Mouse (Mus musculus) G1E (cell line): ENCODE measurements around the gene Pla2g2d. TPM values are rescaled to one million over a fixed set of nuclear protein-coding genes. Genes with fewer than 3 reads are reported as not detected.

ENCODE experiments used
- ATAC-seq: 2 replicates; pipeline ENCODE4 v1.8.0; 2016; ENCODE audit warnings: mild to moderate bottlenecking; ENCODE audit not compliant: insufficient number of reproducible peaks, poor library complexity, low FRiP score, severe bottlenecking; ENCODE audit errors: extremely low read depth
- DNase-seq: peaks from one replicate; pipeline ENCODE4 v3.0.0; 2012; ENCODE audit warnings: low spot score
- H3K27me3 ChIP-seq: 2 replicates; pipeline ENCODE4 v1.6.1; 2012; ENCODE audit warnings: mild to moderate bottlenecking, low read length, inconsistent platforms; ENCODE audit not compliant: insufficient read depth
- H3K36me3 ChIP-seq: replicated peaks from 2 replicates; pipeline ENCODE3; 2012; ENCODE audit warnings: mild to moderate bottlenecking, inconsistent platforms
- H3K4me1 ChIP-seq: 2 replicates; pipeline ENCODE4 v1.6.1; 2012; ENCODE audit warnings: low read depth, low read length, inconsistent platforms, mixed read lengths; ENCODE audit not compliant: insufficient read depth
- H3K4me3 ChIP-seq: 2 replicates; pipeline ENCODE4 v1.5.1; 2012; ENCODE audit warnings: low read depth, mild to moderate bottlenecking, inconsistent platforms, low read length, moderate library complexity, mixed read lengths
- H3K9me3 ChIP-seq: replicated peaks from 2 replicates; pipeline ENCODE4 v1.6.1; 2012; ENCODE audit warnings: inconsistent platforms
- CTCF ChIP-seq: IDR thresholded peaks from 2 replicates; pipeline ENCODE4 v1.5.1; 2012; ENCODE audit warnings: low read depth, low read length, inconsistent platforms, mixed read lengths
- GATA1 ChIP-seq: IDR thresholded peaks from 2 replicates; pipeline ENCODE4 v1.6.1; 2012; ENCODE audit warnings: borderline replicate concordance, low read length, inconsistent platforms, mixed read lengths
- GATA2 ChIP-seq: IDR thresholded peaks from 2 replicates; pipeline ENCODE4 v1.6.1; 2012; ENCODE audit warnings: low read depth, low read length, inconsistent platforms, borderline replicate concordance
- POLR2AphosphoS5 ChIP-seq: IDR thresholded peaks from 2 replicates; pipeline ENCODE4 v1.6.1; 2012; ENCODE audit warnings: low read depth, low read length, inconsistent platforms; ENCODE audit not compliant: insufficient replicate concordance
- TAL1 ChIP-seq: conservative IDR thresholded peaks from 2 replicates; pipeline ENCODE4 v1.6.1; 2012; ENCODE audit warnings: low read depth, low read length, inconsistent platforms, mixed read lengths
- polyA plus RNA-seq: library from polyadenylated mRNA; stranded (reverse); fragments of >175 nt; gene quantifications from 2 replicates; pipeline ENCODE4 v1.2.3, GENCODE M21; 2012
- total RNA-seq, 2 experiments: library from RNA; stranded (forward) in 1 of 2; stranded (reverse) in 1 of 2; fragments of 200-1000 nt in 1 of 2; fragments of >200 nt in 1 of 2; fragmentation: Nextera tagmentation in 1 of 2; gene quantifications; 2 replicates each; pipeline ENCODE4 v1.2.3; 2014 to 2017

Gene Pla2g2d
- total RNA-seq (2014; fragmentation: Nextera tagmentation) (not detected in 2 replicates), total RNA-seq (2017) (0.12 TPM in 1 of 2 replicates, not detected in the other), polyA plus RNA-seq (not detected in 2 replicates)

DNA sequence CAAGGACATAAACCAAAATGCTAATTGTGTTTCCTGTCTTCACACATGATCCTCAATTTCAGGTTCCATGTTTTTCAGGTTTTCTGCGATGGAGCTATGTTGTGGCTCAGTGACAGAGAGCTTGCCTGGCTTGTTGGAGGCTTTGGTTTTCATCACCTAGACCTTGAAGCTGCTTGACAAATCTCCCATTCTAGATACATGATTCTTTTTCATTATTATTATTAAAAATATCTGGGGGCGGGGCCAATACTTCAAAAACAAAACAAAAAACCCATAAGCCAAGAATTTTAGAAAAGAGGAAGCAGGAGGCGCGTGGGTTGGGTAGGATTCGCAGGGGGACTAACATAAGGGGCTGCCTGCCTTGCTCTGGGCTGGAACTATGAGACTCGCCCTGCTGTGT is at the start of gene Pla2g2d:
TSS of gene Pla2g2d (plus strand) at position 301 of the 400 bp plus-strand sequence.
- no peaks in the 10 kb centered on the region for H3K27me3 ChIP-seq
- peaks cover 65% of the 10 kb centered on the region for H3K9me3 ChIP-seq
- H3K36me3 ChIP-seq, result no peaks in the 10 kb centered on the region
- no peak for DNase-seq
- H3K4me3 ChIP-seq, result no peak within 1 kb of the TSS
- TF ChIP-seq POLR2AphosphoS5 (no peak), GATA2 (no peak), TAL1 (no peak), GATA1 (no peak), CTCF (no peak)
- ATAC-seq, result no peak
- H3K4me1 ChIP-seq, result no peaks in the 10 kb centered on the region

GRCm38 (mm10) chr4:138725751-138726150 is 49.8 kb upstream of the Pla2g2d start:
- TF ChIP-seq POLR2AphosphoS5, result no peak
- TF ChIP-seq GATA2, result no peak
- no peak for TF ChIP-seq GATA1
- TF ChIP-seq CTCF, result no peak
- no peak for TF ChIP-seq TAL1
- Histone ChIP-seq H3K27me3 (no peaks in the 10 kb centered on the region; the same call in 1 of the 2 replicates), H3K36me3 (no peaks in the 10 kb centered on the region), H3K4me3 (no peak overlapping the region), H3K9me3 (peaks cover 84% of the 10 kb centered on the region), H3K4me1 (no peaks in the 10 kb centered on the region)
- ATAC-seq (no peak), DNase-seq (no peak)

DNA sequence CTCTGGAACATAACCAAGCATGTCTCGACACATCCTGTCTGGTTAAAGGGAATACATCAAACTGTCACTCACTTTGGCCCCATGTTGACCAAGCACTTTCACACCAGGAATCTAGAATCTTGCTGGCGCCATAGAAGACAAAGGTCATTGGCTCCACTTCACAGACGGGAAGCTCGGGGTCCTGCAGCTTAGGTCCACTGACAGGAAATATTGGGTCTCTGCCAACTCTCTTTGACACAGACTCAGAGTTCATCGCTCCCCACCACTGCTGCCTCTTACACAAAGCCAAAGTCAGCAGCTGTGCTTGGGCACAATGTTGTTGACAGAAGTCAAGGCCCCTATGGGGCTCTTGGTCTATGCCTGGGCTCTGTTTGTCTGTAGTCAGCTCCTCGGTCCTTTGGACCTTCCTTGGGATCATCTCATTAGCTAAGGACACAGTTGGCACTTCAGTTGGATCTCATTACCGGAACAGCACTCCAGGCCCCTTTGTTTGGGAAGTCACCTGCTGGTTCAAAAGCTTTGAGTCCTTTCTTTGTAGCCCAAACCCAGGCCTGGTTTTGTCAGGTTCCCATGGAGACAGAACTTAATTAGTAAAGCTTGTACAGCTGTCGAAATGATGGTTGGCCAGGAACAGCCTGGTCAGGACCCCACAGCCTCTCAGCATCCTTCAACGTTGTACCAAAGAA is 46.4 kb upstream of the Pla2g2d start:
- H3K36me3 ChIP-seq, result no peaks in the 10 kb centered on the region
- no peak for DNase-seq
- TF ChIP-seq GATA2 (no peak), POLR2AphosphoS5 (no peak), CTCF (no peak), TAL1 (no peak), GATA1 (no peak)
- no peaks in the 10 kb centered on the region for H3K27me3 ChIP-seq
- H3K9me3 ChIP-seq, result peaks cover 87% of the 10 kb centered on the region
- ATAC-seq, result no peak
- no peaks in the 10 kb centered on the region for H3K4me1 ChIP-seq
- H3K4me3 ChIP-seq, result no peak overlapping the region

GRCm38 (mm10) chr4:138734105-138734504 is 41.4 kb upstream of the Pla2g2d start:
- H3K36me3 ChIP-seq, result no peaks in the 10 kb centered on the region
- H3K4me1 ChIP-seq, result no peaks in the 10 kb centered on the region
- no peaks in the 10 kb centered on the region for H3K27me3 ChIP-seq
- no peak for ATAC-seq
- no peak overlapping the region for H3K4me3 ChIP-seq
- no peak for DNase-seq
- TF ChIP-seq GATA2 (no peak), TAL1 (no peak), GATA1 (no peak), POLR2AphosphoS5 (no peak), CTCF (no peak)
- H3K9me3 ChIP-seq, result peaks cover 87% of the 10 kb centered on the region

GRCm38 (mm10) chr4:138734863-138735262 is 40.7 kb upstream of the Pla2g2d start:
- ATAC-seq (no peak), DNase-seq (no peak)
- Histone ChIP-seq H3K27me3 (no peaks in the 10 kb centered on the region), H3K4me1 (no peaks in the 10 kb centered on the region), H3K36me3 (no peaks in the 10 kb centered on the region), H3K4me3 (no peak overlapping the region), H3K9me3 (peaks cover 85% of the 10 kb centered on the region)
- TF ChIP-seq CTCF (no peak), POLR2AphosphoS5 (no peak), GATA1 (no peak), GATA2 (no peak), TAL1 (no peak)

DNA sequence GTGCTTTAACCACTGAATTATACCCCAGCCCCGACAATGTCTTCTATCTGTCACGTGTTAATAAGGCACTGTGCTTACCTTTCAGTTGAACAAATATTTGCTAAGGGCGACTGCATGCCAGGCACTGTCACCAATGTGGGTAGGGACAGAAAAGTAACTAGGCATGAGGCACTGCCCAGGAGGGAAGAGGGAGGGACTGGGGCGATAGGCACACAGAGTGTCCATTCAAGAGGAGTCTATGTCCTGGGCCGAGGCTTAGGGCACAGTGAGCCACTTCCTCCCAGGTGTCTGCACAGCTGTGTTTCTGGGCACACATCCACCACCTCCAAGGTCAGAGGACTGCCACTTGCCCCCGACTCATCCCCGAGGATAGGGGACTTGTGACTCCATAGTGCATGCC is 38.5 kb upstream of the Pla2g2d start, which contains the start of gene Ubxn10:
TSS of gene Ubxn10 (minus strand) at position 137 of the 400 bp plus-strand sequence.
- no peaks in the 10 kb centered on the region for H3K27me3 ChIP-seq
- H3K4me1 ChIP-seq, result no peaks in the 10 kb centered on the region
- TF ChIP-seq POLR2AphosphoS5, result no peak
- TF ChIP-seq TAL1, result no peak
- TF ChIP-seq GATA1, result no peak
- no peak for TF ChIP-seq GATA2
- TF ChIP-seq CTCF, result no peak

More for the DNA sequence above, 38.5 kb upstream of the Pla2g2d start, which contains the start of gene Ubxn10:
- Histone ChIP-seq H3K9me3 (peaks cover 89% of the 10 kb centered on the region), H3K36me3 (no peaks in the 10 kb centered on the region), H3K4me3 (no peak within 1 kb of the TSS; the same call in 1 of the 2 replicates)
- no peak for DNase-seq
- no peak for ATAC-seq
